Mouse (Mus musculus) megakaryocyte, adult 5-6 weeks (primary cell): Measurements from ENCODE around the gene 1700021F07Rik. TPM values are rescaled to one million over a fixed set of nuclear protein-coding genes. Genes with fewer than 3 reads are reported as not detected.

ENCODE experiments used
- ATAC-seq: 2 replicates; pipeline ENCODE4 v1.8.0; 2016; ENCODE audit warnings: mild to moderate bottlenecking, inconsistent platforms; ENCODE audit not compliant: poor library complexity, severe bottlenecking
- total RNA-seq, 2 experiments: library from RNA; stranded (forward) in 1 of 2; stranded (reverse) in 1 of 2; fragments of 153-499, 151-499 nt in 1 of 2; fragments of 221-1000, 200-1000 nt in 1 of 2; gene quantifications; 2 replicates each; pipeline versions ENCODE4 v1.2.3 to v1.2.4; 2015 to 2017

The 1700021F07Rik gene
- total RNA-seq (2015): 0.40 TPM in 1 of 2 replicates, not detected in the other
- not detected in 2 replicates for total RNA-seq (2017)

- ATAC-seq: no peak
Measured at GRCm38 (mm10) chr2:173522376-173522775, at the start of gene 1700021F07Rik. 1700021F07Rik (plus strand) TSS chr2:173522586.

DNA sequence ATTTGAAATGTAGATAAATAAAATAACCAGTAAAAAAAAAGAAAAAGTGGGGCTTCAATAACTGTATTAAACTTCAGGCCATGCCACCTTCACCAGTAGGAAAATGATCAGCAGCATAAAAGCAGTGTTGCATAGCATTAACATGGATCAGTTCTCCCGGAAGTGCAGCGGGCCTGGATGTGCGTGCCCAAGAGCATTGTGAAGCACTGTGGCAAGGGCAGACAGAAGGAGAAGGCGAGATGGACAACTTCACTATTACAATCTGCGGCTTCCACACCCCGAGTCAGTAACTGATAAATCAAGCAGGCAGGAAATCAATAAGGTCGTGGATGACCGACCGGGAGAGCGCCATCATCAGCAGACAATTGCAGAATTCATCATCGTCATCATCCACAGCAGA, 49.2 kb upstream of the 1700021F07Rik start:
- no peak for ATAC-seq

GRCm38 (mm10) chr2:173479050-173479449, 43.3 kb upstream of the 1700021F07Rik start:
- no peak for ATAC-seq

GRCm38 (mm10) chr2:173484486-173484885, 37.9 kb upstream of the 1700021F07Rik start:
- ATAC-seq: no peak

- ATAC-seq: no peak
Measured at GRCm38 (mm10) chr2:173499612-173500011, 22.8 kb upstream of the 1700021F07Rik start.

DNA sequence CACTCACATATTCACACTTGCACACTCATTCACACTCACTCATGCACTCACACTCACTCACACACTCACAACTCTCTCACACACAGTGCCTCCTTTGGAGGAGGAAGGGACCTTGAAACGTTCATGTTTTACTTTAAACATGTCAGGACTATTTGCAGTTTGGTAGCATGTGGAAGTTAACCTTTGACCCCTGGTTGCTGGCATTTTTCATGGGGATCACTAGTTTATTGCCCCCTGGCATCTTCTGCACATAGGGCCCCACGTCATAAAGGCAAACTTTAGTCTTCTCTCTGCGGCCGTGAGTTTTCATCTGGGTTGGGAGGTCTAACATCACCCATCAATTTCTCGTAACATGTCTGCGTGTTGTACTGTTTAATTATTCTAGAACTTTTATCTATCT, 8.4 kb upstream of the 1700021F07Rik start:
- ATAC-seq: no peak

- ATAC-seq: no peak
Measured at GRCm38 (mm10) chr2:173515186-173515585, 7.2 kb upstream of the 1700021F07Rik start.

DNA sequence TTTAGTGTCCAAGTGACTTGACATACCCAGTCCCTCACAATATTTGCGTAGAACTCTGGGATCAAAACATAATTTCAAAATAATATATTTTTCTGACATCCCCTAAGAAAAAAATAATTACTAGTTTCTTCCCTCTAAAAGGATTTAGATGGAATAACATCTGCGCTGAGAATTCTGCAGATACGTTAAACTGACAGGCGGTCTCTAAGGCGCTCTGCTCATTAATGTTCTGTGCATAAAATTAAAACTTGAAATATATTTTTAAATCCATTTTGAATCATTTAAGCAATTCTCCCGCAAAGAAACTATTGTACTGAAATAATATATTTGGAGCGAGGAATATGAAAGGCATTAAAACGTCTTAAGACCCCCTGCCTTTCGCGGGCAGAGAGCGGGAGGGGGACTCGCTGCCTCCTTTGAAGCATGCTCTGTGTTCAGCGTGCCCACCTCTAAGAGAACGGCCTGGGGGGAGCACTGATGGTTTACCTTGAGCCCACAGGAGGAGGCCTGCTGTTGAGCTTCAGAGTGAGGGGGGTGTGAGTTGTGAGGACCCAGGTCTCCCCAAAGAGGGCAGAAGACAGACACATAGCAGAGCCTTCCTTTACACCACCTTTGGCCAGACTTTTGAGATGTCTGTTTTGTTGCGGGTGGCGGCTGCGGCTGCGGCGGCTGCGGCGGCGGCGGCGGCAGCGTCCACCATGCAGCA, 6.1 kb upstream of the 1700021F07Rik start:
- ATAC-seq: no peak

GRCm38 (mm10) chr2:173528493-173528892, 6.1 kb downstream of the 1700021F07Rik start:
- ATAC-seq: peak; percentile 85

DNA sequence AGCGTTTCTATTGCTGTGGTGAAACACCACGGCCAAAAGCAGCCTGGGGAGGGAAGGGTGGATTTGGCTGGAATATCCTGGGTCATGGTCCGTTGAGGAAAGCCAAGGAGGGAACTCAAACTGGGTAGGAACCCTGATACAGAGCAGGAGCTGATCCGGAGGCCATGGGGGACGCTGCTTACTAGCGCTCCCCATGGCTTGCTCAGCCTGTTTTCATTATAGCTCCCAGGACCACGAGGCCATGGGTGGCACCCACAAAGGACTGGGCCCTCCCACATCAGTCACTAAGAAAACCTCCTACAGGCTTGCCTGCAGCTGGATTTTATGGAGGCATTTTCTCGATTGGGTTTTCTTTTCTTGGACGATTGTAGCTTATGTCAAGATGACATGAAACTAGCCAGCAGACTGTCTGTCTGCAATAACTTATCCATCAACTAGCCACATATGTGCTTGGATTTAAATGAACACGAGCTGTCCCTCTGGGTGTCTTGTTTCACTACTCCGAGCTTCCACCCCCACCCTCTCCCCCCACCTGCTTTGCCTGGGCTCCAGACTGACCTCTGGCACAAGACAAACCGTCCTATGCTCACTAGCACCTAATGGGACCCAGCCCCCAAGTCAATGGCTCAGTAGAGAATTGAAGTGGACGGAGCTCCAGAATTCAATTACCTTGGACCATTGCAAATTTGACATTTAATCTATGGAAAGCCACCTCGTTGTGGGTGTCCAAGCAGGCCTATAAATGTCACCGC, 10.5 kb downstream of the 1700021F07Rik start:
- ATAC-seq: no peak

DNA sequence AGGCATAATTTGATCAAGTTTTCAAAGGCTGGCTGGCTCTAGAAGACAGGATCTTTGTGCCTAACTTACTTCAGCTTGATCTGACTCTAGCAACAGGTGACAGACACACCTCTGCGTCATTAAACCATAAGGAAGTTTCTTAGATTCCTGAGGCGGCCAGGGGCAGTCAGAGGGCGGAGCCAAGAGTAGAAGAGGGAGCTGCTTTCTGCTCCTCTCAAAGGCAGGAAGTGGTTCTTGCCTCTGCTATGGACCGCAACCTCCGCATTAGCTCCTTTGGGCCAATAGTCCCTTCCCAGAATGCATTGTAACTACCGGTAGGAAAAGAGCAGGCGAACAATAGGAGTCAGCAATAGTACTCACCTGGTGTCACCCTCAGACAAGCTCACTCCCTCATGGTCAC, 12.2 kb downstream of the 1700021F07Rik start:
- peak; percentile 69 for ATAC-seq

- ATAC-seq: no peak
Measured at GRCm38 (mm10) chr2:173535390-173535789, 13.0 kb downstream of the 1700021F07Rik start.

- no peak for ATAC-seq
Measured at GRCm38 (mm10) chr2:173535886-173536285, 13.5 kb downstream of the 1700021F07Rik start.

DNA sequence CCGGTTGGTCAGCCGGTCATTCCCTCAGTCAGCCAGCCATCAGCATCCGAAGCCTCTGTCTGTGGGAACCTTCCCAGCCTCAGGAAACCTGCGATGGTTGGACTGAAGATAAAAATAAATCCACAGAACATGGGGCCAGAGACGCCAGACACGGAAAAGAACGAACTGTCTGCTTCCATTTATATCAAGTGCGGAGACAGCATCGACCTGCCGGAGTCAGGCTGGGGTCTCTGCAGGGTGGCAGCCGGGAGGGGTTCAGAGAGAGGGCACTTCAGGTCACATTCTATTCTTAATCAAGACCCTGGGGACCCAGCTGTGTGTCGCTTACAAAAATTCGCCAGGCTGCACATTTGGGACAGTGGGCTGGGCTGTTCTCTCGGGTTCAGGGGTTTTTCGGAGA, 17.4 kb downstream of the 1700021F07Rik start:
- no peak for ATAC-seq

- no peak for ATAC-seq
Measured at GRCm38 (mm10) chr2:173541748-173542147, 19.4 kb downstream of the 1700021F07Rik start.

DNA sequence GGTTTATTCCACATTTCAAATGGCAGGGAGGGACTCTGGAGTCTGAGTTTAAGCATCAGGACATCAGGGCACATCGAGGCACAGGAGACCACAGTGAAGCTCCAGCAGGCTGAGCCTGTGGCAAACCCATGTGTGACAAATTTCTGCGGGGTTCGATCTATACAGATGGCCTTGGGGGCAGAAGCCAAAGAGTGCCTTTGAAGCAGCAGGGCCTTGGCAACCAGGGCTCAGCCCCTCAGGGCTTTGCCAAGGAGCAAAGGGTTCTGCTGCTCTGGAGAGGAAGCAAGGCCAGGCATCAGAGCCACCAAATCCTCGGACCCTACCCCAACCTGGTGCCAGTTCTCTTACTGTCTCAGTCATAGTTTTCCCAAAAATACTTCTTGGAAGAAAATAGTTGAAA, 20.3 kb downstream of the 1700021F07Rik start:
- ATAC-seq: no peak

DNA sequence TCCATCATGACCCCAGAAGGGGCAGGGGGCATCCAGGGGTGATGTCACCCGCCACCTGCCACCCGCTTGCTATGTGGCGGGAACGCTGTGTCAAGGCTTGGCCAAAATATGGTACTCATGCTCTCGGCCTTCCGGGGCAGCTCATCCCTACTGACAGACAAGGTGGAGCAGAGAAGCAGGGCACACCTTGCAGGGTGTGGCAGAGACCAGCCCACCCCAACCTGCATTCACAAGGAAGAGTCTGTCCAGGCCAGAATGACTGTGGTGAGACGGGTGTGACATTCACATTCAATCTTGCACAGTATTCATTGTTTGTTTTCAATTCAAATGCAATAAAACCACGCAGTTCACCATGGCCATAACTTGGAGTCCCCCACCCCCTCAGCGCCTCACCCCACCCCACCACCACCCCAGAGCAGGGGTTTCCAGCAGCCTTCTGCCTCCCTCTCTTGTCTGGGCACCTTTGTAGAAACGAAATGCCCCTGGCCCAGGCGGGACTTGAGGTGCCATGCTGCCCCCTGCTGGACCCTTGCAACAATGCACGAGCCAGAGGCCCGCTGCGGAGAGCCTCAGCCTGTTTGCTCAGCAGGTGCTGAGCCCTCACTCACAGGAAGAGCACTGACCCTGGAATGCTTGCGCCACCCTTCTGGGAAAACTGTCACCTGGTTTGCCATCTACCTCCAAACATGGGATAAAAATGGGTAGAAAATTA, 23.8 kb downstream of the 1700021F07Rik start:
- peak; percentile 84 for ATAC-seq

DNA sequence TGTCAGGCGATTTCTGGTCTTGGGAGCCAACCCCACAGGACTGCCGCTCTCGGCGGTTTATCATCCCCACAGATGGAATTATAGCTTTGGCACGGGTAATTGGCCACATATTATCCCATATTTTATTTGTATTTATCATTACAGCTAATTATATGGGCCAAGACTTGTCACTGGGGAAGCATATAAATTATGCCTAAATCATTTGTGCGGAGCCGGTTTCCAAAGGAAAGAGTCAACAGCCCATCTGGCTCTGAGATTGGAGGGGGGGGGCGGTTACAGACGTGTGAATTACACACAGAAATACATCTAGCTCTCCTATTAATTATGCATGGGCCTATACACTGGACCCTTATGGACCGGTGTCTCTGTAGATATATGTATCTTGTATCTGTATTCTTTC, 26.9 kb downstream of the 1700021F07Rik start:
- no peak for ATAC-seq

DNA sequence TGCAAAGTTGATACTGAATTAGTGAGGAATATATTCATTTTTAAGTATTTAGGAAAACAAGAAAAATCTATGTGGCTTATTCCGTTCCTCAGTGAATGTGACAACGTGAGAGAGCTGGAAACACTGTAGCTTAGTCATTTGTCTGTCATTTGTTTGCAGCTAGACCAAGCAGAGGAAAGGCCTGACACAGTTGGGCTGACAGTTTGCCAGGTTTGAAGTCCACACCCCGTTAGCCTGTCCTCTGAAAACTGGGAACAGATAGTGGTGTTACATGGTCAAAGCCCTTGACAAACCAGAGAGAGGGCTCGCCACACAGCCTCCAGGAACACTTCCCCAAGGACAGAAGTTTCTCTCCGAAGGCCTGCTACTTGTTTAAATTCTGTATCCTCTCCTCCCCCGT, 28.3 kb downstream of the 1700021F07Rik start:
- ATAC-seq: no peak

DNA sequence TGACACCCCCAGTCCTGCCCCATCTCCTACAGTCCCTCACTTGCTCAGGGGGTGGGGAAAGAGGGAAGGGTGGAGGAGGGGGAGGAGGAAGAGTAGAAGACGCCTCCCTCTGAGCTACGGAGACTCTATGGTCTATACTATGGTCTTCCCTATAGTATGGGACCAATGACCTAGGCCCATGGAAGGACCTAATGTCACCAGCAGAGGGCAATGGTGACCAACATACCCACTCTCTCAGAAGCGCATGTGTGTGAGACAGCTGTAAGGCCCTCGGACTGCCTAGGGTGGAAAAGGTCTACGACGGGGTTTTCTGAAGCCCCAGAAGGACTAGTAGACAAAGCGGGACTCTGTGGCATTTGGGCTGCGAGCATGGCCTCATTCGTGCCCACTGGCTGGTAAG, 31.5 kb downstream of the 1700021F07Rik start:
- ATAC-seq: peak; percentile 72

GRCm38 (mm10) chr2:173558754-173559396, 36.5 kb downstream of the 1700021F07Rik start:
- no peak for ATAC-seq
